Mouse (Mus musculus): Measurements from ENCODE around the gene Qsox2. TPM values are rescaled to one million over a fixed set of nuclear protein-coding genes. Genes with fewer than 3 reads are reported as not detected.

The Qsox2 gene
- total RNA-seq, 2 experiments from 2014 or later, result 4.3 to 5.4 TPM

DNA sequence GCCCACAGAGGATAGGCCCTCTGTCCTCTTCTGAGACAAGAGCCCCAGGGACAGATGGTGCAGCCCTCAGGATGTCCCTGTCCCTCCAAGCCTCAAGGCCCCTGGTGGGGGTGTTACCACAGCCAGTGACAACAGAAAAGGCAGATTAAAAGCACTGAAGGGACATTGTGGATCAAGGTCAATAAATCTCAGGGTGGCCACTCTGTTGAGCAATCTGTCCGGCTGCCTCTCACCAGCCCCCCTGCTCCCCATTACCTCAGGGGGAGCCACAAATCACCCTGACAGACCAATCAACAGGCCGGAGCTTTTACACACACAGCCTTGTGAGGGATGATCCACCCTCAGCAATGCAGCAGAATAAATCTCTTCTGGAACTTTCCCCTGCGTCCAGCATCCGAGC lies 62.1 kb downstream of the Qsox2 start:
- DNase-seq, result no peak
- intact Hi-C loops (cut with DNase I; ENCODE audit: low total_unique reads), result no loop called here

DNA sequence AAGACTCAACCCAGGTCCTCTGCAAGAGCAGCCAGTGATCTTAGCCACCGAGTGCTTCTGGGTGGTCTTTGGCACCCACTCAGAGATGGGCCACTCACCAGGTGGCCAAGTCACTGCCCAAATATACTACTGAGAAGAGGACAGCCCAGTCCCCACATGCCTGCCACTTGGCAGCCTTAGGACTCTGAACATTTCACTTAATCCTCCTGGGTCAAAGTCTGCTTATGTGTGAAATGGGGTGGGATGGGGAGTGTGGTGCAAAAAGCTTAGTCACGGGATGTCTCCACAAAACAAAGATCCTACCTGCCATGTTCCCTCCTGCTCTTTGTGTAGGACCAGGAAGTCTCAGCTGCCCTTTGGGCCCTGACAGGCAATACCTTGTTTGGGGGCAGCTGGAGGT lies 65.2 kb downstream of the Qsox2 start:
- intact Hi-C loops (cut with DNase I; ENCODE audit: low total_unique reads), result no loop called here
- no peak for DNase-seq

GRCm38 (mm10) chr2:26170376-26170775 lies 66.9 kb downstream of the Qsox2 start:
- DNase-seq, result no peak
- intact Hi-C loops (cut with DNase I; ENCODE audit: low total_unique reads), result no loop called here

DNA sequence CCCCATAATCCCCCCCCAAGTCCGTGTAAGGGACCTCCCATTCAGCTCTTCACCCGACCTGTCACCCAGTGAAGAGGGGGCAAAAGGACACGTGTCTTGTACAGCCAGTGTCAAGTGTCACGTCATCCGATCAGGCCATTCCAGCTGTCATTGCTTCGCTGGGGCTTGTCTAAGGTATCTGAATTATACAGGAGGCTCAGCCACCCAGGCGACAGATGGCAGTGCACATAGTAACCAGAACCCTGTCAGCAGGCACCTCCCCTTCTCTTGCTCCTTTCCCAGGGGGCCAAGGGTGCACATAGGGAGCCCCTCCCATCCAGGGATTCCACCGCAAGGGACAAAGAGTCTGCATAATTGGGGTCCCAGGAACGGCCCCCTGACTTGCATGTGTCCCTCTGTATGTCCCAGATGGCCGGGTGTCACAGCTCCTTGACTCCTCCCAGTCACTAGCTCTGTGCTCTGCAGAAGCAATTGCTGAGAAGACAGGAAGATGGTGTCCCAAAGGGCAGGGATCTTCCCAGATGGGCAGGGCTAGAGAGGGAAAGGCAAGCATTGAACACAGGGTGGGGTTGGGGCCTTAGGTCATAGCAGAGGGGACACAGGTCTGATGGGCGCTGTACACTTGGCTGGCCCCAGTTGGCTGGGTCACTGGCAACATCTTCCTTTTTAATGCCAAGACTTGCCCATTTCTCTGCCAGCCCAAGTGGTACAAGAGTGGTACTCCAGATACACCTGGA lies 68.3 kb downstream of the Qsox2 start:
- intact Hi-C loops (cut with DNase I; ENCODE audit: low total_unique reads), result no loop called here
- no peak for DNase-seq

- no peak for DNase-seq
- intact Hi-C loops (cut with DNase I; ENCODE audit: low total_unique reads), result no loop called here
Measured at GRCm38 (mm10) chr2:26166890-26167289, 70.4 kb downstream of the Qsox2 start.

Other genes starting within 250 kb of the Qsox2 start
- gene Ubac1, start 215.8 kb downstream of the Qsox2 start, total RNA-seq (2021), result 100 to 1,000 TPM; 187 to 194 TPM
- gene Nacc2, start 114.3 kb downstream of the Qsox2 start, total RNA-seq (2021), result 10 to 100 TPM; 12.3 to 18.4 TPM
- not detected for gene Lhx3, start 29.2 kb downstream of the Qsox2 start, total RNA-seq (2021)
- gene Ccdc187, start 57.0 kb upstream of the Qsox2 start, total RNA-seq (2021), result under 1 TPM; 0.04 to 0.09 TPM
- gene Gpsm1, start 78.0 kb upstream of the Qsox2 start, total RNA-seq (2021), result 1 to 10 TPM; 6.4 to 7.4 TPM
- 10 to 100 TPM; 17.0 to 17.6 TPM for gene Dnlz, start 114.6 kb upstream of the Qsox2 start, total RNA-seq (2021)
- 1 to 10 TPM in 1 of 2 experiments, under 1 TPM in 1; 0.71 to 1.1 TPM for gene Card9, start 123.4 kb upstream of the Qsox2 start, total RNA-seq (2021)
- gene Snapc4, start 143.1 kb upstream of the Qsox2 start, total RNA-seq (2021), result 1 to 10 TPM; 6.2 to 7.2 TPM
- gene Entr1, start 151.8 kb upstream of the Qsox2 start, total RNA-seq (2021), result 10 to 100 TPM; 24.5 to 24.9 TPM
- 100 to 1,000 TPM; 125 to 136 TPM for gene Pmpca, start 151.8 kb upstream of the Qsox2 start, total RNA-seq (2021)
- 1 to 10 TPM; 5.7 to 5.8 TPM for gene Inpp5e, start 171.7 kb upstream of the Qsox2 start, total RNA-seq (2021)
- 10 to 100 TPM; 20.9 to 24.1 TPM for gene Sec16a, start 207.7 kb upstream of the Qsox2 start, total RNA-seq (2021)